Mouse (Mus musculus) c-Kit-positive CD71-negative TER-119-negative erythroid progenitor cells, embryonic 14.5 days (primary cell): ENCODE measurements at regions not wholly inside any gene's neighbourhood (a gene's known extent, or its start where the extent isn't known, plus 50 kb on each side); places are given as distances from the start of the nearest gene placed in this dataset.

Experiments used
- DNase-seq: peaks from one replicate; pipeline ENCODE4 v3.0.0-alpha.2; 2013; ENCODE audit warnings: low read depth

DNA sequence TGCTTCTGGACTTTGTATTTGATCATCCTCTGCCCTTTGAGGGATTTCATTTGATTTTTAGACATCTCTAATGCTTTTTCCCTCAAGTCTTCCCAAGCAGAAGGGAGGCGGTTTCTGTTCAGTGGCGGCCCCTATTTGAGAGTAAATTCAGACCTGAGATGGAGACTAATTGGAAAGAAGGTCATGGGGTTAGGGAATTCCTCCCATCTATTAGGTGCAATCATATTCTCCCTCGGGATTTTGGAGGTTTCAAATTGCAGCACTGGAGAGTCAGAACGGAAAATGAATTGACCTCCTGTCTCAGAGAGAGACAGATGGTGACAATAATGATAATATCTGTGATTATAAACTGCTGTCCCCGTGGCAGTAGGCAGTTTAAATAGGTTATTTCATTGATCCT lies 285.6 kb downstream of the 1810013L24Rik start:
- DNase-seq: no peak

DNA sequence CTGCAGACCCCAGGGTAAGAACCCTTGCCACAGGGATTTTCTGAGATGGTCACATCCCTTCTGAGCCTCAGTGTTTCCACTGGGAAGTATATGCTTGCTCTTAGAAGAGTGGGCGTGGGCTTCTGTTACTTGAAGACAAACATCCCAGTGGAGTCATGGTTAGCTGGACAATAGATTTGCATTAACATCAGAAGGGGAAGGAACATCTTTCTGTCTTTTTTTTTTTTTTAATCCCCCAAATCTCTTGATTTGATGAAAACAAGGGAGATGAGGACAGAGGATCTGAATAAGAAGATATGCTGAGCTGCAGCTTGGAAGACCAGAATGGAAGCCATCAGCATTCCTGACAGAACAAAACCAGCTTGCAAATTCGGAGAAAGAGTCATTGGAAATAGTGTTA lies 291.7 kb downstream of the 1810013L24Rik start:
- DNase-seq: no peak

DNA sequence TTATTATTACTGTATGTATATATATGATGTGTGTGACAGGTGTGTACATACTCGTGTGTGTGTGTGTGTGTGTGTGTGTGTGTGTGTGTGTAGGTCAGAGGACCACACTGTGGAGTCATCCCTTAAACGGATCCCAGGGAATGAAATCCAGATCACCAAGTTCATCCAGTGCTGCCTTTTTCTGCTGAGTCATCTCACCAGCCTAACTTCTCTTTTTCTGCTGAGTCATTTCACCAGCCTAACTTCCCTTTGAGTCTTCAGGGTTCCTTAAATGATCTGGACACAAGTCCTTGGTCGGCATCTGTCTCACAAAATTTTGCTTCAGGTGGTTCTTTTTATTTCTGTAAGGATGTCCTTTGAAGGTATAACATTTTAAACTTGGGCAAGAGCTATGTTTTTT lies 302.2 kb downstream of the 1810013L24Rik start:
- peak; percentile 8 for DNase-seq

DNA sequence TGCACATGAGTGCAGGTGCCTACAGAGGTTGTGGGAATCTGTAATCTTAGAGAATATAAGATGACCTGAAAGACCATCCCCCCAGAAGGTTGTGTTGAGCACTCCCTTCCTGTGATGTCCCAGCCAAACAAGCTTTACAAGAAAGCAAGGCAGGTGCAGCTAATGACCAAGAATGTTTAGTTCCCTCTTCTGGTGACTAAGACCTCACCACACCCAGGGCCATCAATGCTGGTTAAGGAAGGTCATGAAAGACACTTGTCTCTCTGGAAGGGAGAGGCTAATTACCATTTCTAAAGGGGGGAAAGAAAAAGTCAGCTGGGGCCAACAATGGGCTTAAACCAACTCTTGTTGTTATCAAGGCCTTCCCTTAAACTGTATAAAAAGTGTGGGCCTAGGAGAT lies 302.9 kb downstream of the 1810013L24Rik start:
- DNase-seq: no peak

DNA sequence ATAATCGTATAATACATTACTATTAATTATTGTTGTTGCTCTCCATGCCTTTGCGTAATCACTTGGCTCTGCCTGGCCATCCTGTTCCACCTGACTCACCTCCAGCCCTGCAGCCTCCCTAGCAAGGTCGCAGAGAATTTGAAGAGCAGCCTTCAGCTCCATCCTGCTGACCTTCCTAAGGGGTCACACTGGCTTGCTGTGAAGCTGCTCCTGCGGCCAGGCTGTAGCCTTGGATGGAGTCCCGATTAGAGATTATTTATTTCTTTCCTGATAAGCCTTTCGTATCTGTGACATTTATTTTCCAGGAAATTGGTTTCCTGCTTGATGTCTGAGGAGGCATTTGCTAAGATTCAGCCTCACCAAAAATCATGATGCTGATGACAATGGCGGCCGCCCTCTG lies 305.5 kb downstream of the 1810013L24Rik start:
- no peak for DNase-seq

DNA sequence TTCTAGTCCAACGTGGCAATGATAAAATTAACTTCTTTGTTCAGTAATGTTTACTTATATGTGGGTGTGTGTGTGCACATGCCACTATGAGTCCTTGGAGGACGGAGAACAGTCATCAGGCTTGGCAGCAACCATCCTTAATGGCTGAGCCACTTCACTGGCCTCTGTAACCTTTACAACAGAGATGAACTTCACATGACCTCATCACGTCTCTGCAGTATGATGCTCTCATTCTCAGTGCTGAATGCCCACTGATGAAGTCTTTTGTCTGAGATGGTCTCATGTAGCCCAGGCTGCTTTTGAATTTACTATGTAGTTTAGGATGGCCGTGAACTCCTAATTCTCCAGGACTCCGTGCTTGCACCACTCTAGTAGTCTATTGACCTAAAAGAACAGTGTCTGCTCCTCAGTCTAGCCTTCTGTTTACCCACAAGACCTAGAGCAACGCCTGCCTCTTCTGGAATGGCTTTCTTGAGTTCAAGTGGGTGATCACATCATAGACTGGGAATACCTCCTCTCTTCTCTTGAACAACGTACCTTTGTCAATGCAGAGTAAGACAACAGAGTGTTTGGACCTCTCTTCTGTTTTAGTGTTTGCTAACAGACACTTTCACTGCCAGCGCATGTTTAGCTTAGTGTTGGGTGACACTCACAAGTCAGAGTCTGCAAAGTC lies 308.8 kb downstream of the 1810013L24Rik start:
- no peak for DNase-seq

DNA sequence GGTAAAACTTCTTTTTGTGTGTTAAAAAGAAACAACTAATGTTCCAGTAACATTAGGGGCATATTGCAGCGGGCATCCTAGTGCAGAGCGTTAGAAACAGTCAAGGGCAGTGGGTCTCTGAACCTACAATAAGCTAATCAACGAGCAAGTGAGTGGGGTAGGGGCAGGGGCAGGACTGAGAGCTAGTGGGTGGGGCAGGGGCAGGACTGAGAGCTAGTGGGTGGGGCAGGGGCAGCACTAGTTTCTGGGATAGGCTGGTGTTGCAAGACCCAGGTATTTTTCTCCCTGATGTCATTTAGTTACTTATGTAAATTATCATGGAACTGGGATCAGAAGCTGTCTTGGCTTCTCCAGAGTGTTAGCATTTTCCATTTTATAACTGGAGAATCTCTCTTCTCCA lies 309.5 kb downstream of the 1810013L24Rik start:
- no peak for DNase-seq

DNA sequence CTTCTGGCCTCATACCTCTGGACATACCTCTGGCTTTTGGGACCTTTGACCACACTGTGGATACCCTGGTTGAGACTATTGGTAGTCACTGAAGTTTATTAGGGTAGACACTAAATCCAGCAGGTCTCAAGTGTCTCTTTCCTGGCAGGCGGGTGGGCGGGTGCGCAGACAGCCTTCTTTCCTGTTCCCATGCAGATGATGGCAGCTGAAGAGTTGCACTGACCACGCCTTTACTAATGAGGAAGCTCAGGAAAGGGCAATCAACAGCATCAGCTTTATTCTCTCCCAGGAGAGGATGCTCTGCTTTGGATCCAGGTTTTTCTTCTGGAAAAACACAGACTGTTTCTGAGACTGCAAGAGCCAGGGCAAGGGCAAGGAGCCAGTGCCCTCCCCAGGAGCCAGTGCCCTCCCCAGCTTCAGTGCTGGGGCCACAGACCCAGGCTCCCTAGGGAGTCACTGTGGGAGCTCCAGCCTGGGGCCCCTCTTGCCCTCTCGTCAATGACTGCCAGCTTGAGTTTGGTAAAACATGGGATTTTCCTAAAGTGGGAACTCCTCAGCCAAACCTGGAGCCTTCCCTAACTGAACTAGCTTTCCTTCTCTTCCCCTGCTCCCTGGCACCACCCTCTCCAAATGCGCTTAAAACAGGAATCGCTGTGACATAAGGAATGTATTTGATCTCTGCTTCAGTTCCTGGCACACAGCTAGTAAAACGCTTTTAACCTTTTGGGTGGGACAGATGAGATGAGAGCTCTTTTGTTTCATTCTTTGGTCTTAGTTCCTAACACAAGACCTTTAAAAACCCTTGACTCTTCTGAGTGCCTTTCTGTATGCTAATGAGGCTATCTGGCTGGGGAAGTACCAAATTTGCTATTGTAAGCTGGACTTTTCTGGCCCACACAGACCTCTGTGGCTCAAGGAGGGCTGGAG lies 319.6 kb downstream of the 1810013L24Rik start:
- DNase-seq: no peak

DNA sequence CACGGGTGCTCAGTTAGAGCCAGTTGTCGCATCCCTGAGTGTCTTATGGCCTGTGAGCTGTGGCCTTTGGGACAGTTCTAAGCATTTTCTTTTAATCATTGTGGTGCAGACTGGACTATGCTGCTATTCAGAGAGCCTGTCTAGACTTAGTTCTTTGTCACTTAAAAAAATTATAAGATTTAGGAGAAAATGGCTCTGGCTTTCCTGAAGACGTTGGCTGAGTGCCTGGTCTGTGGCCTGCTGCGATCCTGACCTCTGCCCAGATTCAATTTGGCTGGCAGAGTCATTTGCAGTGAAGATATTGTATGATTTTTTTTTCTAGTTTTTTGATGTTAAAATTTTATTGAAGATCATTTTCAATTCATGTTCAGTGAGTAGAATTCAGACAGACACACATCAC lies 322.0 kb downstream of the 1810013L24Rik start:
- DNase-seq: no peak

DNA sequence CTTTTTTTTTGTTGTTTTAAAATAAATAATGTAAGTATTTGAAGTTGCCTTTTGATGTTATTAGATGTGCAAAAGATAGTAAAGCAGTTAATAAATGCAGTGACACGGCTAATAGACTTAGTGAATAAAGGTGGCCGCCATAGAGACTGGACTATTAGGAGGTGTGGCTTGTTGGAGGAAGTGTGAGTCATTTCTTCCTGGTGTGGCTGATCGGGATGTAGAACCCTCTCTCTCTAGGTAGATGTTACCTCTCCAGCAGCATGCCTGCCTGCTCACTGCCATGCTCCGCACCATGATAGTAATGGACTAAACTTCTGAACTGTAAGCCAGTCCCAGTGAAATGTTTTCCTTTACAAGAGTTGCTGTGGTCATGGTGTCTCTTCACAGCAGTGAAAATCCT lies 323.6 kb downstream of the 1810013L24Rik start:
- no peak for DNase-seq

DNA sequence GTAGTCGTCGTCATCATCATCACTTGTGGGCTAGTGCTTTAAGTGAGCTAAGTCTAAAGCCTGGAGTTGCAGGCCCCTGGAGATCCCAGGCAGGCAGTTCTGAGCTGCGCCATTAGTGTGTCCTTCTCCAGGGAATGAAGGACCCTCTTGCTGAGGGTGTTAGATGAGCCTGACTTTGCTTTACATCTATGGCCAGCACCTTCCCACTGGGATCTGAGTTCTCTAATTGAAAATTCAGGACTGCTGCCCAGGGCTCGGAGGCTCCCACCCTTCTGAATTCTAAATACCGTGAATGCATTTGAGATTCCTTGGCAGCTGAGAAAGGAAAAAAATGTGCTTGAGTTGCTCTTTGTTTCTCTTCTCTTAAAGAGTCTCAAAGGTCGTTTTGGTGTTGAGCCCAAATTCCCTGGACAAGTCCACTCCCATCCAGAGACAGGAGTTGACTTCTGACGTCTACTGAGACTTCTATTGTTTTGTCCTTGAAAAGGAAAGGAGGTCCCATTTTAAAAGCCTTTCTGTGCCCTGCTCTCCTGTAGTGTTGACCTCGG lies 335.9 kb downstream of the 1810013L24Rik start:
- no peak for DNase-seq

DNA sequence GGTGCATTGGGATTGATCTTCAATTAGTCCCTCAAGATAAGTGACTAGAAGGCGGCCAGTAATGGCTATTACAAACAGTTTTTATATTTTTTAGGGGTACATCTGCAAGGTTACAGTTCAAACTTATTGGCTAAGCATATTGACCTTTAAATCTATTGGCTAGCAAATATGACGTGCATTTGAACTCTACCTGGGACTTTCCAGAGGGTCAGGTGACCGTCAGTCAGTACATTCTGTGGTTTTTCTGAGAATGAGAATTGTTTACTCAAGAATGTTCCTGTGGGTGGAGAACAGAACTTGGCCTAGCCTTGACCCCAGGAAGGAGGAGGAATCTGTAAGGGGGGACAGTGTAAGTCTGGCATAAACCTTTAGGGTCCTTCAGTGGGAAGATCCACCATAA lies 346.5 kb downstream of the 1810013L24Rik start:
- DNase-seq: no peak

DNA sequence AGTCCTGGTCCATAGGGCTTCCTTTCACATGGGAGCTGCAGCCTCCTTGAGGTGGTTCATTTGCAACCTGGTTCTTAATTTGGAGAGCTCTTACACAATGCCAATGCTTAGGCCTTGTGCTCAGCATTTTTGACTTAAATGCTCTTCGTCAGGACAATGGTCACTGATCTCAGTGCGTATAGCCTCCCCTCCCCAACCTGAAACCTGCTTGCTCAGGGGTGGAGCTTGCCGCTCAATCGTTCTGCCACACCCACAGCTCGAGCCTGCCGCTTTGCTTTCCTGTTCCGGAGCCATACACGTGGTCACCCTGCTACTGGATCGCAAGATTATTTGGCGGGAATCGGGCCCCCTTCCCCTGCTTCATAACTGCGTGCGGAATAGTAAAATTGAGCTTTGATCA lies 365.9 kb downstream of the 1810013L24Rik start:
- DNase-seq: no peak

DNA sequence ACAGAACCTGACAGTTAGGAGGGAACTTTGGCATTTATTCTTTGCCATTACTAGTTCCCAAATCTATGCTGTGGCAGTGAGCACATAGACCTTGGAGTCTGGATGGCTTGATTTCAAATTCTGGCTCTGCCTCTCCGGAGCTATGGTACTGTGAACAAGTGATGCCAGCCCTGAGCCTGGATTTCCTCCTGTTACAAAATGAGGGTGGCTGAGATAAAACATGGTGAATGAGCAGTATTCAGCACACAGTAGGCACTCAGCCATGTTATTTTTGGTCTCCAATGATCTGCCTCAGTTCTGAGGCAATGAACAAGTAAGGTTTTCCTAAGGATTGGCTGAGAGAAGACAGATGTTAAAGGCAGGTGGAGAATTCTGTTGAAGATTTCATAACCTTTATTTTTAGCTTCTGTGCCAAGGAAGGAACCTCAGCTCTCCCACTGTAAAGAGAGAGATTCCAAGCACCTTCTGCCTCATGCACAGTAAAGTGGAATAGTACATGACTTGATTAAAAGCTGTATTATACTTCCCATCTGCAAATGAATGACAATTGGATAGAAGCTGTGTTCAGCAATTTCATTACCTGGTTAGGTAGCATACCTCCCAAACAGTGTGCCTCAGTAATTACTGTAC lies 369.1 kb downstream of the 1810013L24Rik start:
- DNase-seq: no peak

DNA sequence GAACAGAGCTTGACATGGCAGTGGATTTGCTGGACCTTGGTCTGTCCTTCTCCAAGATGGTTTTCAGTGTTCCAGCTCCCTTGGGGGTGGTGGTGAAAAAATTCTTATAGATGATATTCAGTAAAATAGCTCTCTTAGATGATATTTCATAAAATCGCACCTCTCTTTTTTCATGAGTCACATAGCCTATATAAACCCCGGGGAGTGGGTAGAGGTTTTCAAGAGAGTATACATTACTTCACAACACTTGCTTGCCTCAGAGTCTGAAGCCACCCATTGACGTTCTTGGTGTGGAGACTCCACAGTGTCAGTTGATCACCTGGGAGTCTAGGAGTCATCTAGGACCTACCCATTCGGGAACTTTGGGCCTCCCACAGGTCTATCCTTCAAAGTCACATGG lies 378.7 kb downstream of the 1810013L24Rik start:
- no peak for DNase-seq

DNA sequence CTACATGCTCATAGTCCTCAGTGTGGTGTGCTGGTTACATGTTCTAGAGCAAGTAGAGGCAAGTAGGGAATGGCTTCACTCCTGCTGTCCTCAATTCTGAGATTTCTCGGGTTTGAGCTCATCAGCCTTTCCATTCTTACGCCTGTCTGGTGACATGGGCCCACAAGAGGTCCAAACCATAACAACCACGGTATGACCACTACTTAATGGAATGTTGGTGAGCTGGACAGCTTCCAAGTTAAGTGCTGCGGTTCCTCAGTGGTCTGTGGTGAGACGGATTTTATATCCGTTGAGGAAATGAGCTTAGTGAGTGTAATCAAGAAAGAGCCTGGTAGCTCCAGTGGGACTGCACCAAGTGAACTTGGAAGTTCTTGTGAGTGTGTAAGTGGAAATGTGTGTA lies 381.6 kb downstream of the 1810013L24Rik start:
- no peak for DNase-seq

DNA sequence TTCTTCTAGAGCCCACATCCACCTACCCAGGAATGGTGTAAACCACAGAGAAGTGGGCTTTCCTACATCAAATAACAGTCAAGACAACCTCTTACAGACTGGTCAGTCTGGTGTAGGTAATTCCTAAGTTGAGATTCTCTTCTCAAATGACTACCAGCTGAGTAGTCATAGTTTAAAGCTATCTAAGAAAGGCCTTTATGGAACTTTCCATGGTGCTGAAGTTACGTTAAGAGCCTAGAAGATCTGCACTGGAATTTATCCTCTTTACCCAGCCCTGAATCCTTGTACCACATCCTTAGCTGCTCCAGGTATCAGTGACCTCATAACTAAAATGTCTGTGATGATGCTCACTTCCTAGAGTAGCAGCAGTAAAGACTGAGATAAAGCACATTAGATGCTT lies 385.2 kb downstream of the 1810013L24Rik start:
- no peak for DNase-seq

DNA sequence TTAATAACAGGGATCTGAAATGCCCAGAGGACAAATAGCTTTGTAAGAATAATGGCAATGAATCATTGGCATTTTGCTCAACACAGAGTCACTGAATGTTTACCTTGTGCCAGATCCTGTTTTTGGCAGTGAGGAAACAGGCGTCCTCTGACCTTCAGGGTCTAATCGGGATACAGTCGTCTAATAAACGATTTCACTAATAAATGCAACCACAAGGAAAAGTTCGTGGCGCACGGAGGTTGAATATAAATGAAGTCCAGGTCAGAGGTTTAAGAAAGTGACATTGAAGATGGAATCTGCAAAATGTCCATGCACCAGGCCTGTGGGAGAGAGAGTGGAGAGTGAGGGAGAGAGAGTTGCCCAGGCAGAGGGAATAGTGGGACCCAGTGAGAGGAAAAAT lies 387.5 kb downstream of the 1810013L24Rik start:
- DNase-seq: no peak

DNA sequence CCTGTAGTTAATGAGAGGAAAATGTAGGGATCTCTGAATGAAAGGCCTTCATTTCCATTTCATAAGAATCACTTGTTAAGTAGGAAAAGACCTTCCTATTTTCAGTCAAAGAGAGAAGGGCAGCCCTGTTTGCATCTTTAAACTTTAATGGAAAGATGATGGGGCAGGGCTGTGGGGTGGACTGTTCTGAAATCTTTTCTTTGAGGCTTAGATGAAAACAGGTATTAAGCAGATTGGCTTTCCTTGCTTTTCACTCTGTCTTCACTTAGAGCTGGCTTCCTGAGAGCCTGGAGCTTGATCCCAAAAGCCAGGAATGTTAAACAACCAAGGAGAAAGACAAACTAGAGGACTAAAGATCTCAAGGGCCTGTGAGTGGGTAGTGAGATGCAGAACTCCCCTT lies 400.3 kb downstream of the 1810013L24Rik start:
- DNase-seq: no peak

DNA sequence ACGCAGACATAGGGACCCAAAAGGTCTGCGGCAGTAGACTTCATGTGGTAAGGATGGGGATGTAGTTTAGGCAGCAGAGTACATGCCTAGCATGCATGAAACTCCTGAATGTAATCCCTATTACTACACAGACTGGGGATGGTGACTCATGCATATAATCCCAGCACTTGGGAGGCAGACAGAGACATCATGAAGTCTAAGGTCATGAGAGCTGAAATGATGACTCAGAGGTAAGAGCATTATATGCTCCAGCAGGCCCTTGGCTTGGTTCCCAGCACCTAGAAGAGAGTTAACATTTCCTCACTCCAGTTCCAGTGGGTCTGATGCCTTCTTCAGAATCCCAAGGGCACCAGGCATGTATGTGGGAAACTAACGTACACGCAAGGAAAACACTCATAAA lies 412.2 kb downstream of the 1810013L24Rik start:
- no peak for DNase-seq

DNA sequence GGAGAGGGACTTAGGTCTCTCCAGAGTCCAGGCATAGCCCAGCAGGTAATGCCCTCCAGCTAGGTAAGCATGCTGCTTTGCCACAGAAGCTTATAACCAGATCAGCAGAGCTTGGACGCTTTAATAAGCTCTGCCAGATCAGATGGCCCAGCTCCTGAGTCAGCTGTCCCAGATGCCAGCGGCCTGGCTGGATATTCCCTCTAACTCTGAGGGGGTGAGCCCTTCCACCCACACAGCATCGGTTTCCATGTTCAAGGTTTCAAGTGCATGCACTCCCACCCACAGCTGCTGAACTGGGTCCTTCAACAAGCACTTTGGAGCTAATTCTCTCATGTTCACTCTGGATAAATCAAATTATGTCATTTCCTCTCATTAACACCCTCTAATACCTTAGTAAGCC lies 417.3 kb downstream of the 1810013L24Rik start:
- no peak for DNase-seq

DNA sequence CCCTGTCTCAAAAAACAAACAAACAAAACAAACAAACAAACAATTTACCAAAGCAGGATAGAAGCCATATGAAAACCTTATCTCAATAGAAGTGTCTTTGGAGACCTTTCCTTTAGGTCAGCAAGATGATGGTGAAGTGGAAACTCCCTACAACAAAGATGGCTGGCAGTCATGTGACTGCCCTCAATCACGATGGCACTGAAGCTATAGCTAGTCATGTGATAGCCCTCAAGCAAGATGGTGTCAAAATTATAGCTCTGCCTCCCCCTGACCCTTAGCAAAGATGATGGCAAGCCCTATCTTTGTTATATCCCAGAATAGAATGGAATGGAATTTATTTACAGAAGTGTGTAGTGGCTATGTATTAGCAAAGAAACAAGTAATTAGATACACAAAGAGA lies 423.2 kb downstream of the 1810013L24Rik start:
- no peak for DNase-seq

DNA sequence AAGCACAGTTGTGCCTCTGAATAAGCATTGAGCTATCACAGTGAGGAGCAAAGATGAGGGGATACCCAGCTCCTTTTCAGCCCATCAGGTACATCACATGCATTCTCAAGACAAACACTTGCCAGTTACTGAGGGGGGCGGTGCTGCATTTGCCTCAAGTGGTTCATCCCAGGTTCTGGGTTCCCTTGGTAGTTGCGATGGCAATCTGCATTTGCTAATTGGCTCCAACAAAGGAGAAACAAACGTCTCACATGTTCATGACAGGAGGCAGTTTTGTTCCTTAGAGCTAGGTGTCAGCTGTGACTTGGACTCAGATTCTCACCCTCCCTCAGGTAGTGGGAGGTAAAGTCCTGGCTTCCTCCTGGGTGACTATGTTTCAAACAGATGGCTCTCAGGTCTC lies 425.5 kb downstream of the 1810013L24Rik start:
- no peak for DNase-seq
